Mouse (Mus musculus) splenic B cell, adult 2 months (primary cell): ENCODE measurements around the gene Mier2.

ENCODE experiments used
- DNase-seq: peaks from one replicate; pipeline ENCODE4 v3.0.0-alpha.2; 2011; ENCODE audit warnings: low read depth, low spot score
- H3K27me3 ChIP-seq: 2 replicates; pipeline ENCODE4 v1.6.1; 2012; ENCODE audit warnings: mild to moderate bottlenecking, low read length, moderate library complexity, mixed read lengths; ENCODE audit not compliant: control insufficient read depth, poor library complexity, insufficient read depth, severe bottlenecking
- H3K36me3 ChIP-seq: 2 replicates; pipeline ENCODE4 v1.6.1; 2012; ENCODE audit warnings: mild to moderate bottlenecking, low read length, moderate library complexity, mixed read lengths; ENCODE audit not compliant: control insufficient read depth, poor library complexity, insufficient read depth, severe bottlenecking

Mier2 gene

DNA sequence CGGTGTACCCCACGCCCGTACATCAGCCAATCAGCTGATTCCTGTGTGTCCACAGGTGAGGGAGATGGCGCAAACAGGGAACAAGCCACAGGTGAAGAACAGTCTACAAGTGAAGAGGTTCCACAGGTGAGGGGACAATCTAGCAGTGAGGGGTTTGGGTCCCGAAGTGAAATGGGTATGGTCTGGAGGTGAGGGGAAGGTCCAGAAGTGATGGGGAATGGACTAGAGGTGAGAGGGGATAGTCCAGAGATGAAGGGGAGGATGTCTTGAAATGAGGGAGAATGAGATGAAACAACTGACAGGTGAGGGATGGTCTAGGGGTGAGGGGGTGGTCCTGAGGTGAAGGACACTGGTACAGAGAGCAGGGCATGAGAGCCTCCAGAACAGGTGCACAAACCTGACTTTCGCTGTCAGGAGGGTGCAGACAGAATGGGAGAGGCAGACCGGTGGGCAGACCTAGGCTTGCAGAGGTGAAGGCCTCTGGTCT is 282 bp upstream of the Mier2 start:
- H3K36me3 ChIP-seq: no peaks in the 10 kb centered on the region
- no peak for DNase-seq
- H3K27me3 ChIP-seq: no peaks in the 10 kb centered on the region

DNA sequence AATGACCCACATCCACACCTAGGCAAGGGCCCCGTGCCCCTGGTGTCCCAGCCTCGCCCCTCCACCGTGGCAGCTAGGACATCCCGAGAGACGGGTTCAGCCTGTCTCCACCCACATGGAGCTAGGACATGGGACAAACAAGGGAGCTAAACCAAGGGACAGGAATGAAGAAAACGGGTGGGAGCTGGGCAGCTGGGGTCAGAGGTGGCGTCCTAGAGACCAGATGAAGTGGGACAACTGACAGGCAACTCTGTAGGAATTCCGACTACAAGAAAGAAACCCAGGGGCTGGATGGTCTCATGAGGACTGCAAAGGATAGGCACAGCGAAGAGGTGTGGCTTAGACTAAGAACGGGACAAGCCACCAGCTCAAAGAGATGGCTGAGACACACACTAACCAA is 1.3 kb downstream of the Mier2 start:
- no peak for DNase-seq
- Histone ChIP-seq H3K36me3 (no peaks in the 10 kb centered on the region), H3K27me3 (no peaks in the 10 kb centered on the region)

DNA sequence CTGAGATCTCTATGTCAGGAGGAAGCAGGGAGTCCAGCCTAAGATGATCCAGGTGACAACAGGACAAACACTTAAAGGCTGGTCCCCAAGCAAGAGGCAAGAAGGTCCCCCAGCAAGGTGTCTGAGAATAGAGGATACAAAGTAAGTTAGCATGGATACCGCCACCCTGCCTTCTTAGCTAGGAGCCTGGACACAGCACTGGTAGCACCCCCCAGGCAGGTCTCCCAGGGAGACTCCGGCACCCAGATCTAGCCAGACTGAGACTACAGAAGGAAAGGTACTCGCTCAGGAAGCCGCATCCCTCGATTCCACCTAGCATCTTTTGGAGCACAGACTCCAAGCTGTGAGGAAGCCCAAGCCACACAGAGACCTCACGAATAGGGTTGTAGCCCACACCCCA is 1.8 kb downstream of the Mier2 start:
- peaks cover 3% of the 10 kb centered on the region; the same call in 1 of the 2 replicates for H3K36me3 ChIP-seq
- DNase-seq: no peak
- no peaks in the 10 kb centered on the region for H3K27me3 ChIP-seq

DNA sequence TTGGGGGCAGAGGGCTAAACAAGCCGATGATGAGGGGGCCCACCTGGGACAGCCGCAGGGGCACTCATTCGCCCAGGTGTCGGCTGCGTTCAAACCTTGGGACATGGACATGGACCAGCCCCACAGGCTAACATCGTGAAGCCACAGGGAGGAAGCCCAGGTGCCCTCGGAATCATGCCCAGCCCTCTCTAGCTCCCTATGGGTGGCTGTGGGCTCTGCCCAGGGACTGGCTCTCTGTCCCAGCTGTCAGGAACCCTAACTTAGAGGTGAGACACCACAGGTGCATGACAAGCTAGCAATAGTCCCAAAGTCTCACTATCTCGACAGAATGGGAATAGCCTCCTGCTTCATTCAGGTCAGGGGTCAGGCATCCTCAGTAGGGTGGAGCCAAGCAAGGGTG is 2.5 kb downstream of the Mier2 start:
- no peaks in the 10 kb centered on the region for H3K27me3 ChIP-seq
- no peak for DNase-seq
- peaks cover 4% of the 10 kb centered on the region; the same call in 1 of the 2 replicates for H3K36me3 ChIP-seq

DNA sequence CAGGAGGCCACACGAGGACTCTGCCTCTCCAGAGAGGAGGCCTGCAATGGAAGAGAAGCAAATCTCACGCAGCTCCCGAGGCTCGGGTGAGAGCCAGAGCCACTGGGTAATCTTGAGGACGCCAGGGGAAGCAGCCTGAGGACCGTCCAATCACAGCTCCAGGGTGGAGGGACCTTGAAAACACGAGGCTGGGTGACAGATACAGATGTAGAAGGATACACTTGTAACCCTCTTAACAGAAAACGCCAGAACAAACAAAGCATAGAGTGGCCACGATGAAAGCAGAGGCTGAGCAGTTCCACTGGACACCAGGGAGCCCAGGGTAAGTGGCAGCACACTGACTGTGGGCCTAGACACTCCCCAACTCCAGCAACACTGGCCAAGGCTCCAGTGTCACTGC is 4.6 kb downstream of the Mier2 start:
- H3K27me3 ChIP-seq: no peaks in the 10 kb centered on the region
- DNase-seq: no peak
- H3K36me3 ChIP-seq: peaks cover 4% of the 10 kb centered on the region; the same call in 1 of the 2 replicates

GRCm38 (mm10) chr10:79548971-79549723 is 5.9 kb downstream of the Mier2 start:
- H3K36me3 ChIP-seq: peaks cover 4% of the 10 kb centered on the region; the same call in 1 of the 2 replicates
- DNase-seq: no peak
- no peaks in the 10 kb centered on the region for H3K27me3 ChIP-seq

GRCm38 (mm10) chr10:79548546-79548945 is 6.5 kb downstream of the Mier2 start:
- peaks cover 4% of the 10 kb centered on the region; the same call in 1 of the 2 replicates for H3K36me3 ChIP-seq

DNA sequence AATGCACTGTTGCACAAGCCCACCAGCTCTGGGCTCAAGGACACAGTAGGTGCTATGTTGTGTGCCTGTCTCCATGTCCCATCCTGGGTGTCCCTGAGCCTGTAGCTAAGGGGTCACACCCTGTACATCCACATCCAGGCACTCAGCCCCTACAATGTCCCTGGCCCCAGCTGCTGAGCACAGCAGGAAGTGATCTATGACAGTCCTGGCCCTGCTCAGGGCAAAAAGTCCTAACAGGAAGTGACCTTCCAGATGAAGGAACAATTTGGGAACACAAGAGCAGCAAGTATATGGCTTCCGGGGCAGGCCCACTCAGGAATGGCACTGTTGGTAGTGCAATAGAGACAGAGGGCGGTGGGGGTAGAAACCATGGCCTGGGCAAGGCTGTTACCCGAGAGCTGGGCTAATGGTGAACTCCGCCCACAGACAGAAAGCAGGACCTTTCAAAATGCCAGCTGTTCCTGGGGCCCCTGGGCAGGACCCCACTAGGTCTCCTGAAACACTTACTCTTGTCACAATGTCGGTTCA is 7.8 kb downstream of the Mier2 start:
- peaks cover 4% of the 10 kb centered on the region; the same call in 1 of the 2 replicates for H3K36me3 ChIP-seq
- no peaks in the 10 kb centered on the region for H3K27me3 ChIP-seq
- no peak for DNase-seq

More at GRCm38 (mm10) chr10:79548546-79548945, 6.5 kb downstream of the Mier2 start:
- H3K27me3 ChIP-seq: no peaks in the 10 kb centered on the region
- DNase-seq: no peak

GRCm38 (mm10) chr10:79546483-79546882 is 8.5 kb downstream of the Mier2 start:
- H3K27me3 ChIP-seq: no peaks in the 10 kb centered on the region
- no peak for DNase-seq
- H3K36me3 ChIP-seq: peaks cover 4% of the 10 kb centered on the region; the same call in 1 of the 2 replicates

DNA sequence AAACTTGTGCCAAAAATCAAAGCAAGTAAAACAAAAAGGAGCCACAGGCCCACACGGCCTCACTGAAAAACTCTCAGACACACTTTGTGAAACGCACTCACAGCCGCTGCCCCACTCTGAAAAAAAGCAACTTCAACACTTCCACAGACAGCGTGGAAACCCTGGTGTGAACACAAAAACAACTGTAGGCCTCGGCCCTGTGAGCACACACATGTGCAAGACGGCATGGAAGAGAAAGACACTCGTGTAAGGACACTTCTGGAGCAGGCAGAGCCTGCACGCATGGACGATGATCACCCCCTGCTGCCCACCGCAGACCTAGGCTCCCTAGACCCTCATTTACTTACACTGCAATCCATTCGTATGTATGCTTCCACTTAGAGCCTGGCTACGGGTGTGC is 9.1 kb downstream of the Mier2 start:
- Histone ChIP-seq H3K27me3 (no peaks in the 10 kb centered on the region), H3K36me3 (peaks cover 4% of the 10 kb centered on the region; the same call in 1 of the 2 replicates)
- no peak for DNase-seq

- peaks cover 4% of the 10 kb centered on the region for H3K36me3 ChIP-seq
- no peak for DNase-seq
- H3K27me3 ChIP-seq: no peaks in the 10 kb centered on the region
These were observed 10.4 kb downstream of the Mier2 start for GRCm38 (mm10) chr10:79544631-79545030.

GRCm38 (mm10) chr10:79543884-79544597 is 11.0 kb downstream of the Mier2 start:
- DNase-seq: no peak
- H3K36me3 ChIP-seq: peaks cover 4% of the 10 kb centered on the region

DNA sequence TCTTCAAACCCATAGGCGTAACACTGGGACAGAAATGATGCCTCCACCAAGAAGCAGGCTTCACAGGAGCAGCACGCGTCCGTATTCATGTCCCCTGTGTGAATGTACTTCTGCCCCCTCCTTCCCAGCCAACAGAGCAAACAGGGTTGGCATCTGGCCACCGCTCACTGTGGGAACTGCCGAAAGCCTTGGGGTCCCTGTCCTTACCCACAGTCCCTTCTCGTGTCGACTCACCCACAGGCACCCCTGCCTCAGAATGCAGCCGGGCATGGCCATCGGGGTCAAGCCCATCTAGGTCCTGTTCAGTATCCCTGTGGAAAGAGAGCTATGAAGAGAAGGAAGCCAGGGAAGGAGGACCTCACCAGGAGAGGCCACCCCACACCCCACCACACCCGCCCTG is 12.8 kb downstream of the Mier2 start:
- Histone ChIP-seq H3K27me3 (no peaks in the 10 kb centered on the region), H3K36me3 (no peaks in the 10 kb centered on the region; the same call in 1 of the 2 replicates)
- no peak for DNase-seq

More at GRCm38 (mm10) chr10:79543884-79544597, 11.0 kb downstream of the Mier2 start:
- no peaks in the 10 kb centered on the region for H3K27me3 ChIP-seq

DNA sequence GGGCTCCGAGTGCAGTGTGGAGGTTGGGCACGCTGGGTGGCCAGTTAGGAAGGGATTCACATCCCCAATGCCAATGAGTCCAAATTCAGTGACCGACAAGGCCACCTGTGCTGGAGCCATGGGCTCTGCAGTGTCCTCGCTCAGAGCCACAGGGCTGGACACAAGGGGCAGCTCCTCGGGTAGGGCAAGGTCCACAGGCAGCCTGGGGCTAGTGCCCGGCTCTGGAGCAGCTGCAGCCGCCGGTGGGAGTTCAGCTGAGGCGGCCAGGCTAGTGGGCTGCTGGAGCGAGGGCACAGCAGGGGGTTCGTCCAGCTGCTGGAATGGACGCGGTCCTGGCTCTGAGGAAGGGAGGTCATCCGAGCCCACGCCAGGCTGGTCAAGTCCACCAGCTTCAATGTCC is 13.5 kb downstream of the Mier2 start:
- DNase-seq: no peak
- Histone ChIP-seq H3K27me3 (no peaks in the 10 kb centered on the region), H3K36me3 (no peaks in the 10 kb centered on the region; the same call in 1 of the 2 replicates)

- no peak for DNase-seq
- H3K27me3 ChIP-seq: no peaks in the 10 kb centered on the region
- H3K36me3 ChIP-seq: no peaks in the 10 kb centered on the region; the same call in 1 of the 2 replicates
These were observed 14.3 kb downstream of the Mier2 start for GRCm38 (mm10) chr10:79540746-79541145.
